Mouse (Mus musculus) bone marrow, adult 2 months (tissue): ENCODE data around the gene Rab5a. TPM values are rescaled to one million over a fixed set of nuclear protein-coding genes. Genes with fewer than 3 reads are reported as not detected.

Experiments
- H3K27ac ChIP-seq: fragments of 200-500 bp; 2 replicates; pipeline ENCODE4 v1.5.1; 2012; ENCODE audit warnings: low read depth, mild to moderate bottlenecking, control low read depth, inconsistent platforms, low read length; ENCODE audit not compliant: control insufficient read depth, poor library complexity, insufficient read depth
- H3K4me1 ChIP-seq: fragments of 200-500 bp; 2 replicates; pipeline ENCODE4 v1.6.1; 2011; ENCODE audit warnings: low read length; ENCODE audit not compliant: control insufficient read depth, insufficient read depth
- H3K4me3 ChIP-seq: fragments of 200-500 bp; replicated peaks from 2 replicates; pipeline ENCODE3; 2011; ENCODE audit warnings: mild to moderate bottlenecking, low read depth, low read length, control low read depth; ENCODE audit not compliant: control insufficient read depth
- CTCF ChIP-seq: fragments of 200-500 bp; IDR thresholded peaks from 2 replicates; pipeline ENCODE4 v1.5.1; 2011; ENCODE audit warnings: low read length, control low read depth; ENCODE audit not compliant: control insufficient read depth, insufficient read depth
- POLR2A ChIP-seq: fragments of 200-500 bp; IDR thresholded peaks from 2 replicates; pipeline ENCODE4 v1.6.1; 2011; ENCODE audit warnings: low read depth, mild to moderate bottlenecking, control low read depth, low read length, borderline replicate concordance; ENCODE audit not compliant: control insufficient read depth
- WGBS: fragments of 180-500 bp; shearing (Covaris S2); methylation state at CpG from one replicate; pipeline ENCODE4 v1.1.7; 2018; 5-methylcytosine and 5-hydroxymethylcytosine counted together
- polyA plus RNA-seq: library from polyadenylated mRNA; stranded (reverse); fragments of >200 nt; gene quantifications from 2 replicates; pipeline ENCODE4 v1.2.4, GENCODE M21; 2011; ENCODE audit warnings: low replicate concordance; ENCODE audit not compliant: missing spikeins, insufficient read depth, insufficient read length

The Rab5a gene
- 14.3 and 23.3 TPM in 2 replicates for polyA plus RNA-seq

GRCm38 (mm10) chr17:53478858-53479603 lies at the start of gene Rab5a:
Rab5a (plus strand) TSS chr17:53479234.
- peak within 1 kb of the TSS; percentile 99 for H3K27ac ChIP-seq
- peak; percentile 78 for TF ChIP-seq POLR2A
- TF ChIP-seq CTCF, result no peak
- WGBS, result under 1% methylated on average over 77 of the region's 82 CpGs
- peak within 1 kb of the TSS; percentile 82 for H3K4me3 ChIP-seq
- H3K4me1 ChIP-seq, result peaks cover 2% of the 10 kb centered on the region

GRCm38 (mm10) chr17:53456152-53456551 lies 22.9 kb upstream of the Rab5a start:
- H3K4me1 ChIP-seq, result no peaks in the 10 kb centered on the region
- TF ChIP-seq CTCF, result no peak
- no peak for TF ChIP-seq POLR2A
- H3K4me3 ChIP-seq, result no peak overlapping the region
- WGBS, result 83% methylated on average over 2 of the region's 2 CpGs
- H3K27ac ChIP-seq, result no peak overlapping the region

DNA sequence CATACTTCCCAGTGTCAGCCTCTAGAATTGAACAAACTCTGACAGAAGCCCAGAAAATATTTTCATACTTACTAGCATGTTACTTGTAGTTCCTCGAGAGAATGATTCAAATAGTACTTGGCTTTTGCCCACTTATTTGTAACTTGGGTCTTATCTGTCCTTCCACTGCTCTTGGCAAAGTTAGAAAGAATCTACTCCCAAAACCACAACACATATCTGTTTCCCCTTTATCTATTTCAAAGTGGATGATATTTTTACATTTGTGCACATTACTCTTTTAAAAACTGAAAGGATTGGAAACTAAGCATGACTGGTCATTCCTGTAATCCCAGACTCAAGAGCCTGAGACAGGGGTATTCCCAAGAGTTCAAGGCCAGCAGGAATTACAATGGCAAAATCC lies 22.3 kb upstream of the Rab5a start:
- WGBS, result 34% methylated on average over 1 of the region's 1 CpGs
- Histone ChIP-seq H3K27ac (no peak overlapping the region), H3K4me3 (no peak overlapping the region), H3K4me1 (no peaks in the 10 kb centered on the region)
- TF ChIP-seq POLR2A (no peak), CTCF (no peak)

GRCm38 (mm10) chr17:53462603-53463495 lies 16.2 kb upstream of the Rab5a start, which contains the start of gene Efhb:
Efhb (minus strand) TSS chr17:53463321.
- 36% methylated on average over 26 of the region's 26 CpGs for WGBS
- TF ChIP-seq POLR2A (no peak), CTCF (no peak)
- no peaks in the 10 kb centered on the region; the same call in 1 of the 2 replicates for H3K4me1 ChIP-seq
- no peak within 1 kb of the TSS for H3K4me3 ChIP-seq
- H3K27ac ChIP-seq, result no peak within 1 kb of the TSS

DNA sequence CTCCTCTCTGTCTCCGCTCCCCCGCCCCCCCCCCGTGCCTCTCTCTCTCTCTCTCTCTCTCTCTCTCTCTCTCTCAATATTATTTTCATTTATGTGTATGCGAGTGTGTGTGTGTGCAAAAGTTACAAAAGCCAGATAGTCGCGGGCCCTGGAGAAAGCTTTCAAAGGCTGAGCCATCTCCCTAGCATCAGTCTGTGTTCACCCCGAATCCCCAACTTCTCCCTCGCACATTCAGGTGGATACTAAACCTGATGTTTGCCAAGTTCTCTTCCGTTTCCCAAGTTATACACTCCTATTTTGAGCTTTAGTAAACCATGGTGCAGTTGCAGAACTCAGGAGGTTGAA lies 15.6 kb upstream of the Rab5a start:
- H3K4me1 ChIP-seq, result no peaks in the 10 kb centered on the region; the same call in 1 of the 2 replicates
- no peak overlapping the region for H3K4me3 ChIP-seq
- 14% methylated on average over 8 of the region's 9 CpGs for WGBS
- no peak overlapping the region for H3K27ac ChIP-seq
- TF ChIP-seq POLR2A, result no peak
- no peak for TF ChIP-seq CTCF

- WGBS, result 53% methylated on average over 4 of the region's 4 CpGs
- peak; percentile 53; the same call in 1 of the 2 replicates for TF ChIP-seq CTCF
- no peak for TF ChIP-seq POLR2A
These were observed 13.5 kb upstream of the Rab5a start for GRCm38 (mm10) chr17:53465569-53465968.

DNA sequence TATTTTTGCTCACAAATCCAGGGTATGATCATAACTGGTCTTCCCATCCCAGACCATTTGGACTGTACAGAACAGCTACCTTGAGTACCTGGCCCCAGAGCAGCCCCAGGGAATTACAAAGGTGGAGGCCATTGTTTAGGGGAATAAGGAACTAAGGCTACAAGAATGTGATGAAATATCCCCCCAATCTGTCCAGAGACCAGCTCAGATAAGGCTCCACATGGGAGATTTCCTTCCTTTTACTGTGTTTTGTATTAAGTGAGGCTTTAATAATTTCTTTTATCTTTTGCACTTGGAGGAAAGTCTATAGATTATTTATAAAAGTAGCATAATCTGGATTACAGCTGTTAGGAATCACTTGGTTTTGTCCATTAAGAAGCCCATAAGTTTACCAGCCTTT lies 10.3 kb upstream of the Rab5a start:
- TF ChIP-seq POLR2A (no peak), CTCF (no peak)
- Histone ChIP-seq H3K27ac (no peak overlapping the region), H3K4me3 (no peak overlapping the region), H3K4me1 (no peaks in the 10 kb centered on the region; the same call in 1 of the 2 replicates)

More at GRCm38 (mm10) chr17:53465569-53465968, 13.5 kb upstream of the Rab5a start:
- Histone ChIP-seq H3K4me1 (no peaks in the 10 kb centered on the region; the same call in 1 of the 2 replicates), H3K4me3 (no peak overlapping the region), H3K27ac (no peak overlapping the region)
